Mouse (Mus musculus): ENCODE results near the gene Pou3f3. TPM values are rescaled to one million over a fixed set of nuclear protein-coding genes. Genes with fewer than 3 reads are reported as not detected.

Gene Pou3f3
- total and polyA plus RNA-seq, 3 experiments: not detected

- Histone ChIP-seq H3K9ac (ENCODE audit: control insufficient read depth, low read depth, low read length, poor library complexity, severe bottlenecking) (no peak overlapping the region), H3K79me2 (ENCODE audit: control insufficient read depth, insufficient read depth, low read length, poor library complexity) (no peaks in the 10 kb centered on the region), H3K27me3 (ENCODE audit: control insufficient read depth in 1 of 2, insufficient read depth in 2 of 2, low read length in 2 of 2) (no peaks in the 10 kb centered on the region), H3K4me1 (ENCODE audit: control insufficient read depth in 1 of 2, insufficient read depth in 2 of 2, low read length in 2 of 2) (no peaks in the 10 kb centered on the region), H3K4me3 (ENCODE audit: control insufficient read depth in 1 of 2, insufficient read depth in 1 of 2, low read depth in 2 of 2, low read length in 2 of 2) (no peak overlapping the region), H3K27ac (ENCODE audit: control insufficient read depth, low read depth, low read length) (no peak overlapping the region), H3K36me3 (ENCODE audit: control insufficient read depth in 1 of 2, insufficient read depth in 2 of 2, low read length in 2 of 2) (no peaks in the 10 kb centered on the region), H3K9me3 (replicated peaks; ENCODE audit: insufficient read depth, low read length) (no peaks in the 10 kb centered on the region)
- DNase-seq (ENCODE audit: low read depth, low spot score): no peak
- no peak for TF ChIP-seq NELFE (IDR thresholded peaks at IDR 0.05; ENCODE audit: low read depth, low read length)
- TF ChIP-seq MEF2A (IDR thresholded peaks at IDR 0.05; ENCODE audit: extremely low read depth, insufficient replicate concordance, low read depth, low read length, poor library complexity, severe bottlenecking): no peak
- TF ChIP-seq ZNF384 (IDR thresholded peaks at IDR 0.05; ENCODE audit: low read depth, low read length): no peak
- TF ChIP-seq POLR2A (IDR thresholded peaks at IDR 0.05; ENCODE audit: control insufficient read depth in 1 of 2, insufficient read depth in 1 of 2, low read depth in 1 of 2, low read length in 2 of 2, poor library complexity in 1 of 2): no peak
- no peak for TF ChIP-seq USF1 (IDR thresholded peaks at IDR 0.05; ENCODE audit: low read depth, low read length)
- no peak for TF ChIP-seq MAX (IDR thresholded peaks at IDR 0.05; ENCODE audit: low read length)
- TF ChIP-seq ZMIZ1 (IDR thresholded peaks at IDR 0.05; ENCODE audit: low read depth, low read length): no peak
Measured at GRCm38 (mm10) chr1:42684345-42684744, 11.2 kb upstream of the Pou3f3 start.

- H3K9me3 ChIP-seq (replicated peaks; ENCODE audit: insufficient read depth, low read length): no peaks in the 10 kb centered on the region
- H3K27me3 ChIP-seq (ENCODE audit: control insufficient read depth in 1 of 2, insufficient read depth in 2 of 2, low read length in 2 of 2): no peaks in the 10 kb centered on the region
- H3K36me3 ChIP-seq (ENCODE audit: control insufficient read depth in 1 of 2, insufficient read depth in 2 of 2, low read length in 2 of 2): no peaks in the 10 kb centered on the region
- H3K9ac ChIP-seq (ENCODE audit: control insufficient read depth, low read depth, low read length, poor library complexity, severe bottlenecking): no peak overlapping the region
- H3K4me1 ChIP-seq (ENCODE audit: control insufficient read depth in 1 of 2, insufficient read depth in 2 of 2, low read length in 2 of 2): no peaks in the 10 kb centered on the region
- H3K27ac ChIP-seq (ENCODE audit: control insufficient read depth, low read depth, low read length): no peak overlapping the region
- H3K4me3 ChIP-seq (ENCODE audit: control insufficient read depth in 1 of 2, insufficient read depth in 1 of 2, low read depth in 2 of 2, low read length in 2 of 2): no peak overlapping the region
- TF ChIP-seq CTCF (IDR thresholded peaks at IDR 0.05 in 2 of 3, conservative IDR thresholded peaks at IDR 0.05 in 1 of 3; ENCODE audit: control insufficient read depth in 1 of 3, insufficient read depth in 1 of 3, low read depth in 2 of 3, low read length in 3 of 3, poor library complexity in 1 of 3, severe bottlenecking in 1 of 3) (no peak), ZMIZ1 (IDR thresholded peaks at IDR 0.05; ENCODE audit: low read depth, low read length) (no peak), HCFC1 (IDR thresholded peaks at IDR 0.05; ENCODE audit: low read depth, low read length) (no peak), UBTF (IDR thresholded peaks at IDR 0.05; ENCODE audit: borderline replicate concordance, insufficient read depth, low read depth, low read length) (no peak), MYC (IDR thresholded peaks at IDR 0.05; ENCODE audit: low read depth, low read length) (no peak), ETS1 (IDR thresholded peaks at IDR 0.05; ENCODE audit: low read depth, low read length) (no peak), CHD2 (IDR thresholded peaks at IDR 0.05; ENCODE audit: low read length) (no peak), MAFK (IDR thresholded peaks at IDR 0.05; ENCODE audit: borderline replicate concordance, low read depth, low read length) (no peak), NRF1 (IDR thresholded peaks at IDR 0.05; ENCODE audit: insufficient read depth, low read depth, low read length, poor library complexity, severe bottlenecking) (no peak), ZC3H11A (IDR thresholded peaks at IDR 0.05; ENCODE audit: low read depth, low read length) (no peak), POLR2AphosphoS5 (IDR thresholded peaks at IDR 0.05; ENCODE audit: borderline replicate concordance, low read depth, low read length) (no peak), POLR2A (IDR thresholded peaks at IDR 0.05; ENCODE audit: control insufficient read depth in 1 of 2, insufficient read depth in 1 of 2, low read depth in 1 of 2, low read length in 2 of 2, poor library complexity in 1 of 2) (no peak), MXI1 (IDR thresholded peaks at IDR 0.05; ENCODE audit: low read depth, low read length) (no peak), MEF2A (IDR thresholded peaks at IDR 0.05; ENCODE audit: extremely low read depth, insufficient replicate concordance, low read depth, low read length, poor library complexity, severe bottlenecking) (no peak), JUND (IDR thresholded peaks at IDR 0.05; ENCODE audit: low read depth, low read length) (no peak), SMC3 (IDR thresholded peaks at IDR 0.05; ENCODE audit: low read depth, low read length) (no peak)
- no peak for DNase-seq (ENCODE audit: low read depth, low spot score)
- H3K79me2 ChIP-seq (ENCODE audit: control insufficient read depth, insufficient read depth, low read length, poor library complexity): no peaks in the 10 kb centered on the region
Measured at GRCm38 (mm10) chr1:42684783-42685182, 10.8 kb upstream of the Pou3f3 start.
